Mouse (Mus musculus) MEL (cell line): ENCODE results near the gene Mfsd4b5. TPM values are rescaled to one million over a fixed set of nuclear protein-coding genes. Genes with fewer than 3 reads are reported as not detected.

Experiments used
- DNase-seq: peaks from one replicate; pipeline ENCODE4 v3.0.0; 2011; ENCODE audit warnings: low read depth, low spot score
- H3K27ac ChIP-seq: 2 replicates; pipeline ENCODE4 v1.5.1; 2012; ENCODE audit warnings: low read depth, mild to moderate bottlenecking, control low read depth, low read length, moderate library complexity; ENCODE audit not compliant: control insufficient read depth
- H3K27me3 ChIP-seq, 2 experiments: fragments of 150-350 bp in 1 of 2; sonication (generic) in 1 of 2; 2 replicates each; pipeline ENCODE4 v1.6.1; 2012; ENCODE audit warnings: low read length in 2 of 2, mild to moderate bottlenecking in 2 of 2, improper control_type of control experiment in 1 of 2, moderate library complexity in 1 of 2; ENCODE audit not compliant: insufficient read depth in 2 of 2, control insufficient read depth in 1 of 2
- H3K36me3 ChIP-seq, 2 experiments: 2 replicates each; pipeline ENCODE4 v1.6.1; 2012 to 2014; ENCODE audit warnings: low read length in 2 of 2, improper control_type of control experiment in 1 of 2, inconsistent platforms in 1 of 2, mild to moderate bottlenecking in 1 of 2; ENCODE audit not compliant: insufficient read depth in 2 of 2, control insufficient read depth in 1 of 2
- H3K4me1 ChIP-seq, 2 experiments: fragments of 150-350 bp in 1 of 2; sonication (generic) in 1 of 2; 2 replicates each; pipeline ENCODE4 v1.6.1; 2012; ENCODE audit warnings: low read length in 2 of 2, improper control_type of control experiment in 1 of 2, mild to moderate bottlenecking in 1 of 2; ENCODE audit not compliant: insufficient read depth in 2 of 2, control insufficient read depth in 1 of 2
- H3K4me3 ChIP-seq, 2 experiments: fragments of 150-350 bp in 1 of 2; sonication (generic) in 1 of 2; 2 replicates each; pipeline ENCODE4 v1.5.1; 2012; ENCODE audit warnings: low read depth in 2 of 2, low read length in 2 of 2, mild to moderate bottlenecking in 2 of 2, moderate library complexity in 2 of 2, control low read depth in 1 of 2, improper control_type of control experiment in 1 of 2; ENCODE audit not compliant: control insufficient read depth in 1 of 2, insufficient read depth in 1 of 2
- H3K79me2 ChIP-seq: 2 replicates; pipeline ENCODE4 v1.6.1; 2012; ENCODE audit warnings: mild to moderate bottlenecking, low read length, moderate library complexity; ENCODE audit not compliant: control insufficient read depth, poor library complexity, insufficient read depth
- H3K9ac ChIP-seq: 2 replicates; pipeline ENCODE4 v1.6.1; 2012; ENCODE audit warnings: low read depth, mild to moderate bottlenecking, control low read depth, low read length, moderate library complexity; ENCODE audit not compliant: control insufficient read depth, poor library complexity, severe bottlenecking
- H3K9me3 ChIP-seq: fragments of 150-350 bp; sonication (generic); replicated peaks from 2 replicates; pipeline ENCODE4 v1.6.1; 2012; ENCODE audit warnings: mild to moderate bottlenecking, low read length, improper control_type of control experiment, moderate library complexity; ENCODE audit not compliant: insufficient read depth
- CTCF ChIP-seq, 3 experiments: IDR thresholded peaks in 2 of 3; conservative IDR thresholded peaks in 1 of 3; 2 replicates each; pipeline ENCODE4 v1.5.1; 2011 to 2012; ENCODE audit warnings: low read length in 3 of 3, low read depth in 2 of 3, mild to moderate bottlenecking in 2 of 3, improper control_type of control experiment in 1 of 3, inconsistent platforms in 1 of 3, mixed read lengths in 1 of 3, moderate library complexity in 1 of 3; ENCODE audit not compliant: control insufficient read depth in 1 of 3, insufficient read depth in 1 of 3, poor library complexity in 1 of 3, severe bottlenecking in 1 of 3
- ELF1 ChIP-seq: IDR thresholded peaks from 2 replicates; pipeline ENCODE4 v1.6.1; 2014; ENCODE audit warnings: low read depth, mild to moderate bottlenecking, inconsistent platforms, low read length, improper control_type of control experiment, moderate library complexity
- GABPA ChIP-seq: IDR thresholded peaks from 2 replicates; pipeline ENCODE4 v1.6.1; 2012; ENCODE audit warnings: low read depth, mild to moderate bottlenecking, inconsistent platforms, low read length, improper control_type of control experiment, moderate library complexity
- GATA1 ChIP-seq: IDR thresholded peaks from 2 replicates; pipeline ENCODE4 v1.6.1; 2011; ENCODE audit warnings: low read depth, low read length, improper control_type of control experiment
- JUND ChIP-seq: IDR thresholded peaks from 2 replicates; pipeline ENCODE4 v1.6.1; 2011; ENCODE audit warnings: low read depth, mild to moderate bottlenecking, improper control_type of control experiment, low read length
- MAX ChIP-seq: IDR thresholded peaks from 2 replicates; pipeline ENCODE4 v1.6.1; 2011; ENCODE audit warnings: low read length, improper control_type of control experiment
- POLR2AphosphoS5 ChIP-seq: IDR thresholded peaks from 2 replicates; pipeline ENCODE4 v1.6.1; 2012; ENCODE audit warnings: low read depth, borderline replicate concordance, mild to moderate bottlenecking, inconsistent platforms, low read length, moderate library complexity, mixed read lengths
- RAD21 ChIP-seq: IDR thresholded peaks from 2 replicates; pipeline ENCODE4 v1.6.1; 2011; ENCODE audit warnings: mild to moderate bottlenecking, low read depth, low read length, improper control_type of control experiment
- RCOR1 ChIP-seq: IDR thresholded peaks from 2 replicates; pipeline ENCODE4 v1.6.1; 2012; ENCODE audit warnings: low read depth, mild to moderate bottlenecking, inconsistent platforms, low read length, improper control_type of control experiment
- SMC3 ChIP-seq: IDR thresholded peaks from 2 replicates; pipeline ENCODE4 v1.6.1; 2011; ENCODE audit warnings: low read depth, low read length, improper control_type of control experiment
- TAL1 ChIP-seq: IDR thresholded peaks from 2 replicates; pipeline ENCODE4 v1.6.1; 2012; ENCODE audit warnings: mild to moderate bottlenecking, inconsistent platforms, low read length, moderate library complexity, mixed read lengths
- UBTF ChIP-seq: IDR thresholded peaks from 2 replicates; pipeline ENCODE4 v1.6.1; 2012; ENCODE audit warnings: low read depth, mild to moderate bottlenecking, inconsistent platforms, low read length, improper control_type of control experiment, moderate library complexity, borderline replicate concordance; ENCODE audit not compliant: insufficient read depth
- USF1 ChIP-seq: IDR thresholded peaks from 2 replicates; pipeline ENCODE4 v1.6.1; 2014; ENCODE audit warnings: low read depth, mild to moderate bottlenecking, inconsistent platforms, low read length, improper control_type of control experiment, moderate library complexity
- ZC3H11A ChIP-seq: IDR thresholded peaks from 2 replicates; pipeline ENCODE4 v1.6.1; 2012; ENCODE audit warnings: low read depth, mild to moderate bottlenecking, inconsistent platforms, low read length, improper control_type of control experiment
- ZKSCAN1 ChIP-seq: IDR thresholded peaks from 2 replicates; pipeline ENCODE4 v1.6.1; 2012; ENCODE audit warnings: low read depth, mild to moderate bottlenecking, inconsistent platforms, low read length, improper control_type of control experiment, moderate library complexity
- ZMIZ1 ChIP-seq: IDR thresholded peaks from 2 replicates; pipeline ENCODE4 v1.6.1; 2012; ENCODE audit warnings: low read depth, mild to moderate bottlenecking, inconsistent platforms, low read length, improper control_type of control experiment, moderate library complexity
- ZNF384 ChIP-seq: IDR thresholded peaks from 2 replicates; pipeline ENCODE4 v1.6.1; 2012; ENCODE audit warnings: low read depth, mild to moderate bottlenecking, inconsistent platforms, low read length, improper control_type of control experiment
- polyA plus RNA-seq, 2 experiments: library from polyadenylated mRNA; stranded (reverse) in 1 of 2; unstranded in 1 of 2; fragments of >175 nt in 1 of 2; fragments of >200 nt in 1 of 2; gene quantifications; 2 replicates each; pipeline versions ENCODE4 v1.2.1 to v1.2.4; 2012; ENCODE audit warnings: low replicate concordance in 2 of 2, low read depth in 1 of 2; ENCODE audit not compliant: insufficient read length in 2 of 2, insufficient read depth in 1 of 2, missing spikeins in 1 of 2
- total RNA-seq: library from RNA; depleted of rRNA; stranded (reverse); fragments of 300-350 nt; gene quantifications from 2 replicates; pipeline ENCODE4 v1.2.3, GENCODE M21; 2012

Gene Mfsd4b5
- total and polyA plus RNA-seq, 3 experiments = not detected

GRCm38 (mm10) chr10:39959761-39960440 is 26.5 kb downstream of the Mfsd4b5 start, which contains the start of gene Mfsd4b3 (continued):
- TF ChIP-seq GATA1 (no peak), RCOR1 (no peak), ZC3H11A (no peak), MAX (peak; percentile 89), CTCF (IDR thresholded peaks at IDR 0.05 in 2 of 3, conservative IDR thresholded peaks at IDR 0.05 in 1 of 3; ENCODE audit: control insufficient read depth in 1 of 3, insufficient read depth in 1 of 3, low read depth in 2 of 3, low read length in 3 of 3, poor library complexity in 1 of 3, severe bottlenecking in 1 of 3) (peak; percentile 52 to 66 (median 60)), USF1 (peak; percentile 92), UBTF (no peak), TAL1 (no peak), GABPA (no peak), ELF1 (no peak), ZNF384 (no peak), ZKSCAN1 (no peak), POLR2AphosphoS5 (no peak)

DNA sequence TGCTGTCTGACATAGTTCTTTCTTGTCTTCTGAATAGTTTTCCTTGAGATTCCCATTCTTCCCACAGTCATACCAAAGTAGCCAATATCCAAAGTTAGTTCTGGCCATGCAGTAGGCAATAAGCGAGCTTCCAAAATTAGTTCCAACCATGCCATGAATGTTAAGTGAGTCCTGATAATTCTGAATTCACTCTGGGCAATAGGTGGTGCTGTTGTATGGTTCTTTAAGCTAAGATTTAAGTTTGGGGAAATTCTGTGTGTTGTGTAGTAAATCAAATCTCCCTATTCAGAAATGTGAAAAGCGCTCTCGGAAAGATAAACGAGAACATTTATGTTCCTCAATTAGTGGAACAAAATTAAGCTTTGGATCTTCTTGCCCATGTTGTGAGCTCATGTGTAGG is 28.2 kb downstream of the Mfsd4b5 start:
- Histone ChIP-seq H3K27me3 (no peaks in the 10 kb centered on the region; a peak in 1 of 4 replicates), H3K79me2 (no peaks in the 10 kb centered on the region), H3K27ac (no peak overlapping the region), H3K9ac (no peak overlapping the region), H3K4me1 (peaks cover 0 to 6% of the 10 kb centered on the region in 2 experiments; a peak in 2 of 4 replicates), H3K36me3 (peaks cover 0 to 5% of the 10 kb centered on the region in 2 experiments; a peak in 2 of 4 replicates), H3K9me3 (no peaks in the 10 kb centered on the region), H3K4me3 (no peak overlapping the region)
- DNase-seq = peak; percentile 54
- peak; percentile 58; the same call in 1 of the 2 replicates for TF ChIP-seq ZC3H11A
- peak; percentile 70 for TF ChIP-seq SMC3
- TF ChIP-seq CTCF (IDR thresholded peaks at IDR 0.05 in 2 of 3, conservative IDR thresholded peaks at IDR 0.05 in 1 of 3; ENCODE audit: control insufficient read depth in 1 of 3, insufficient read depth in 1 of 3, low read depth in 2 of 3, low read length in 3 of 3, poor library complexity in 1 of 3, severe bottlenecking in 1 of 3) = peak in 2 of 3 experiments; percentile 20 to 78; a peak in 2 of 6 replicates
- TF ChIP-seq JUND = no peak
- peak; percentile 83 for TF ChIP-seq RAD21
- no peak for TF ChIP-seq UBTF
- TF ChIP-seq GATA1 = no peak
- no peak for TF ChIP-seq ZMIZ1
